Mouse (Mus musculus) central nervous system, embryonic 11.5 days (tissue): ENCODE data around the gene Gm9045. TPM values are rescaled to one million over a fixed set of nuclear protein-coding genes. Genes with fewer than 3 reads are reported as not detected.

Experiments
- polyA plus RNA-seq: library from polyadenylated mRNA; depleted of rRNA; stranded (reverse); fragments of >200 nt; gene quantifications from 2 replicates; pipeline ENCODE4 v1.2.3, GENCODE M21; 2012; rRNA removed

Gm9045 gene
- polyA plus RNA-seq, result 0.06 TPM in 1 of 2 replicates, not detected in the other

DNA sequence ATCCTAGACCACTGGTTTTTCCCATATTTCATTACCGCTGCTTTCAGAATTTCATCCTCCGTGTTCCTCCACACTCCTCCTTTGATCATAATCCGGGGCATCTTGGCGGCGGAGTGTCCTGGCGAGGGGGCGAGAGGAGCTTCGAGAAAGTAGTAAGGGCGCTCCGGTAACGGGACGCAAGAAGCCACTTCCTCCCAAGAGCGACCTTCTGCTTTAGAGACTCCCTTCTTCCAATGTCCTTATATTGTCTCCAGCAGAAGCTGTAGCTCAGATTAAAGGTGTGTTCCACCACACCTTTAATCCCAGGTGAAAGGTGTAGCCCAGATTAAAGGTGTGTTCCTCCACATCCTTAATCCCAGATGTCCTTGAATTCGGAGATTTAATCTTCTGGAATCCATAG, at the start of gene Gm9045:
Gene Gm9045, minus strand, starts transcription at position 101 of the 400 bp plus-strand sequence.

GRCm38 (mm10) chr10:118354005-118354404, 16.4 kb upstream of the Gm9045 start, which contains the start of gene Gm9049:
Gene Gm9049 (minus strand): TSS chr10:118354105.

DNA sequence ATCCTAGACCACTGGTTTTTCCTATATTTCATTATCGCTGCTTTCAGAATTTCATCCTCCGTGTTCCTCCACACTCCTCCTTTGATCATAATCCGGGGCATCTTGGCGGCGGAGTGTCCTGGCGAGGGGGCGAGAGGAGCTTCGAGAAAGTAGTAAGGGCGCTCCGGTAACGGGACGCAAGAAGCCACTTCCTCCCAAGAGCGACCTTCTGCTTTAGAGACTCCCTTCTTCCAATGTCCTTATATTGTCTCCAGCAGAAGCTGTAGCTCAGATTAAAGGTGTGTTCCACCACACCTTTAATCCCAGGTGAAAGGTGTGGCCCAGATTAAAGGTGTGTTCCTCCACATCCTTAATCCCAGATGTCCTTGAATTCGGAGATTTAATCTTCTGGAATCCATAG, 10.9 kb upstream of the Gm9045 start, which contains the start of gene Gm9048:
Gene Gm9048, minus strand, starts transcription at position 101 of the 400 bp plus-strand sequence.

GRCm38 (mm10) chr10:118343155-118343554, 5.5 kb upstream of the Gm9045 start, which contains the start of gene Gm9046:
Gene Gm9046 (minus strand): TSS chr10:118343255.

DNA sequence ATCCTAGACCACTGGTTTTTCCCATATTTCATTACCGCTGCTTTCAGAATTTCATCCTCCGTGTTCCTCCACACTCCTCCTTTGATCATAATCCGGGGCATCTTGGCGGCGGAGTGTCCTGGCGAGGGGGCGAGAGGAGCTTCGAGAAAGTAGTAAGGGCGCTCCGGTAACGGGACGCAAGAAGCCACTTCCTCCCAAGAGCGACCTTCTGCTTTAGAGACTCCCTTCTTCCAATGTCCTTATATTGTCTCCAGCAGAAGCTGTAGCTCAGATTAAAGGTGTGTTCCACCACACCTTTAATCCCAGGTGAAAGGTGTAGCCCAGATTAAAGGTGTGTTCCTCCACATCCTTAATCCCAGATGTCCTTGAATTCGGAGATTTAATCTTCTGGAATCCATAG, 5.3 kb downstream of the Gm9045 start, which contains the start of gene Gm9044:
Gene Gm9044, minus strand, starts transcription at position 101 of the 400 bp plus-strand sequence.

GRCm38 (mm10) chr10:118326869-118327268, 10.8 kb downstream of the Gm9045 start, which contains the start of gene Gm9040:
Gene Gm9040 (minus strand): TSS chr10:118326969.

DNA sequence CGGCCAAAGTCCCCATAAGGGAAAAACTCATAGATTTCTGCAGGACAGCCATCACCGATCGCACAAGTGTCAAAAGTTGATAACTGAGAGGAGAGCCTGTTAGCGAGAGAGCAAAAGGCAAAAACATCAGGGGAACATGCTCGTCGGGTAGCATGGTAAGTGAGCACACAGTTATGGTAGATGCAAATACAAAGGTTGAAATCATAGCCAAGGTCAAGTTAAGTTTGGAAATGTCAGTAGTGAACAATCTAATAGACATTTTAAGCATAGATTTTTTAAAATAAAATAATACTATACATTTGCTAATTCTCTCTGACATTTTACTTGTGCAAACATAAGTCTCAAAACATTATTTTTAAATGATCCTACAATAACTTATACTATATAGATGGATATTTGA, 42.7 kb downstream of the Gm9045 start, which contains the start of gene Iltifb:
Gene Iltifb, minus strand, starts transcription at position 101 of the 400 bp plus-strand sequence.

Other genes starting within 250 kb of the Gm9045 start
- gene Mdm1, start 196.0 kb downstream of the Gm9045 start, polyA plus RNA-seq, result 63.5 and 96.5 TPM in 2 replicates
- gene Il22, start 132.9 kb downstream of the Gm9045 start, polyA plus RNA-seq, result 0.21 and 0.30 TPM in 2 replicates
- gene Gm32717, start 97.1 kb downstream of the Gm9045 start, polyA plus RNA-seq, result 0.06 TPM in 1 of 2 replicates, not detected in the other
- 0.06 TPM in 1 of 2 replicates, not detected in the other for gene Gm32802, start 79.1 kb downstream of the Gm9045 start, polyA plus RNA-seq
- gene Iltifb, start 42.8 kb downstream of the Gm9045 start, polyA plus RNA-seq, result not detected in 2 replicates
- not detected in 2 replicates for gene Gm9040, start 10.9 kb downstream of the Gm9045 start, polyA plus RNA-seq
- gene Gm9044, start 5.4 kb downstream of the Gm9045 start, polyA plus RNA-seq, result not detected in 2 replicates
- not detected in 2 replicates for gene Gm9046, start 5.4 kb upstream of the Gm9045 start, polyA plus RNA-seq
- not detected in 2 replicates for gene Gm9048, start 10.8 kb upstream of the Gm9045 start, polyA plus RNA-seq
- 0.06 TPM in 1 of 2 replicates, not detected in the other for gene Gm9049, start 16.3 kb upstream of the Gm9045 start, polyA plus RNA-seq
- not detected in 2 replicates for gene Ifng, start 103.2 kb upstream of the Gm9045 start, polyA plus RNA-seq